ENCODE assay signal across 24 mouse cellular contexts in the genomic region with DNA sequence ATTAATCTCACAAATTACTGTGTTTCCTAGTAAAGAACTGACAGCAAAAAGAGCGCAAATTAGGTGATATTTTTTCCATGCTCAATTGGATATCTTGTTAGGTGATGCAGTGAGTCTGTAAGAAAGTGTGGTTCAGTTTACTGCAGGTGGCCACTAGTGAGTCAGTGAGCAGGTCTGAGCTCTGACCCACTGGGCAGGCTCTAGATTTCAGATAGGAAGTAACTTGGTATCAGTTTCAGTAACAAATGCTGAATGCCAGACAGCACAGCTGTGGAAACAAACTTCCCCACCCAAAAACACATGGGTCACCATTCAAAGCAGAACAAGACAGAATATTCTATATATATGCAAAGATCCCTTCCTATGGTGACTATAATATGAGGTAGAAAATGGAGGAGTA.
"Had no signal": no experiment of that assay in that cellular context is flagged by ENCODE, and none has a peak within 500 bp of the region (broad histone marks: within the 10 kb centered on the region; RNA-seq: fewer than 3 reads in every experiment).

No protein-coding gene starts in this region.

- ATAC-seq: hindbrain, postnatal 0 days; intestine, embryonic 16.5 days; liver, embryonic 12.5 days had no signal

- H3K9me3 ChIP-seq: heart, embryonic 13.5 days; heart, embryonic 15.5 days; hindbrain, embryonic 13.5 days; hindbrain, embryonic 15.5 days; limb, embryonic 13.5 days; limb, embryonic 15.5 days; liver, embryonic 12.5 days had no signal

- H3K4me2 ChIP-seq: heart, embryonic 11.5 days; heart, embryonic 13.5 days; heart, embryonic 15.5 days; hindbrain, embryonic 13.5 days; hindbrain, embryonic 15.5 days; limb, embryonic 13.5 days; limb, embryonic 15.5 days; liver, embryonic 12.5 days had no signal

- H3K36me3 ChIP-seq: heart, embryonic 13.5 days; heart, embryonic 15.5 days; hindbrain, embryonic 13.5 days; hindbrain, embryonic 15.5 days; limb, embryonic 13.5 days; limb, embryonic 15.5 days; liver, embryonic 12.5 days had no signal

- H3K4me3 ChIP-seq: heart, adult 2 months; heart, embryonic 13.5 days; heart, embryonic 15.5 days; hindbrain, embryonic 13.5 days; hindbrain, embryonic 15.5 days; limb, embryonic 13.5 days; limb, embryonic 15.5 days; liver, embryonic 12.5 days had no signal

- DNase-seq: gastrocnemius, postnatal 14 days; gastrocnemius, postnatal 36 days; heart, adult 11 months; heart, adult 2 months; heart, postnatal 14 days; heart, postnatal 36 days; kidney, adult 11 months; kidney, adult 8-10 months; kidney, postnatal 25 days; layer of hippocampus, adult 9-11 months; layer of hippocampus, postnatal 36 days; left cerebral cortex, postnatal 4 days; lung, adult 18-20 months had no signal

- H3K27ac ChIP-seq: heart, adult 2 months; heart, embryonic 13.5 days; heart, embryonic 15.5 days; hindbrain, embryonic 13.5 days; hindbrain, embryonic 15.5 days; hindbrain, postnatal 0 days; limb, embryonic 13.5 days; limb, embryonic 15.5 days; liver, embryonic 12.5 days; liver, embryonic 14.5 days had no signal

- H3K9ac ChIP-seq: heart, embryonic 13.5 days; heart, embryonic 15.5 days; hindbrain, embryonic 13.5 days; hindbrain, embryonic 15.5 days; limb, embryonic 13.5 days; limb, embryonic 15.5 days; liver, embryonic 12.5 days; liver, embryonic 14.5 days had no signal

- H3K4me1 ChIP-seq: heart, embryonic 13.5 days; heart, embryonic 15.5 days; hindbrain, embryonic 13.5 days; hindbrain, embryonic 15.5 days; limb, embryonic 13.5 days; limb, embryonic 15.5 days; liver, embryonic 12.5 days had no signal

- H3K27me3 ChIP-seq: heart, embryonic 13.5 days; heart, embryonic 15.5 days; hindbrain, embryonic 13.5 days; hindbrain, embryonic 15.5 days; limb, embryonic 13.5 days; limb, embryonic 15.5 days; liver, embryonic 12.5 days had no signal
